Mouse (Mus musculus): ENCODE data around the gene Slc7a8.

The Slc7a8 gene

GRCm38 (mm10) chr14:54806124-54806523 is 24.4 kb upstream of the Slc7a8 start:
- no peaks in the 10 kb centered on the region for H3K9me3 ChIP-seq (ENCODE audit: low read length)
- no peaks in the 10 kb centered on the region for H3K36me3 ChIP-seq (ENCODE audit: insufficient read depth, low read length)
- H3K27me3 ChIP-seq (ENCODE audit: insufficient read depth, low read length) = peaks cover 18% of the 10 kb centered on the region
- TF ChIP-seq POU5F1 (IDR thresholded peaks at IDR 0.05; ENCODE audit: borderline replicate concordance, low read length) (no peak), CTCF (conservative IDR thresholded peaks at IDR 0.05; ENCODE audit: low read length) (no peak), NANOG (IDR thresholded peaks at IDR 0.05; ENCODE audit: borderline replicate concordance, low read length) (no peak)
- H3K4me1 ChIP-seq (replicated peaks; ENCODE audit: low read depth, low read length) = no peaks in the 10 kb centered on the region
- no peak overlapping the region for H3K4me3 ChIP-seq (replicated peaks; ENCODE audit: low read length)

GRCm38 (mm10) chr14:54802428-54802827 is 20.7 kb upstream of the Slc7a8 start:
- H3K9me3 ChIP-seq (ENCODE audit: low read length) = no peaks in the 10 kb centered on the region
- no peaks in the 10 kb centered on the region for H3K36me3 ChIP-seq (ENCODE audit: insufficient read depth, low read length)
- H3K4me1 ChIP-seq (replicated peaks; ENCODE audit: low read depth, low read length) = no peaks in the 10 kb centered on the region
- peaks cover 9% of the 10 kb centered on the region; the same call in 1 of the 2 replicates for H3K27me3 ChIP-seq (ENCODE audit: insufficient read depth, low read length)
- TF ChIP-seq CTCF (conservative IDR thresholded peaks at IDR 0.05; ENCODE audit: low read length) (no peak), POU5F1 (IDR thresholded peaks at IDR 0.05; ENCODE audit: borderline replicate concordance, low read length) (no peak), NANOG (IDR thresholded peaks at IDR 0.05; ENCODE audit: borderline replicate concordance, low read length) (no peak)
- H3K4me3 ChIP-seq (replicated peaks; ENCODE audit: low read length) = no peak overlapping the region

GRCm38 (mm10) chr14:54799686-54800085 is 17.9 kb upstream of the Slc7a8 start:
- peaks cover 11% of the 10 kb centered on the region for H3K4me1 ChIP-seq (replicated peaks; ENCODE audit: low read depth, low read length)
- no peaks in the 10 kb centered on the region for H3K9me3 ChIP-seq (ENCODE audit: low read length)
- no peaks in the 10 kb centered on the region for H3K36me3 ChIP-seq (ENCODE audit: insufficient read depth, low read length)
- TF ChIP-seq CTCF (conservative IDR thresholded peaks at IDR 0.05; ENCODE audit: low read length) (0 out of 2 replicates have a peak, but pooled peaks have one; percentile 10), POU5F1 (IDR thresholded peaks at IDR 0.05; ENCODE audit: borderline replicate concordance, low read length) (no peak), NANOG (IDR thresholded peaks at IDR 0.05; ENCODE audit: borderline replicate concordance, low read length) (no peak)
- H3K27me3 ChIP-seq (ENCODE audit: insufficient read depth, low read length) = peaks cover 6% of the 10 kb centered on the region; the same call in 1 of the 2 replicates
- no peak overlapping the region for H3K4me3 ChIP-seq (replicated peaks; ENCODE audit: low read length)

DNA sequence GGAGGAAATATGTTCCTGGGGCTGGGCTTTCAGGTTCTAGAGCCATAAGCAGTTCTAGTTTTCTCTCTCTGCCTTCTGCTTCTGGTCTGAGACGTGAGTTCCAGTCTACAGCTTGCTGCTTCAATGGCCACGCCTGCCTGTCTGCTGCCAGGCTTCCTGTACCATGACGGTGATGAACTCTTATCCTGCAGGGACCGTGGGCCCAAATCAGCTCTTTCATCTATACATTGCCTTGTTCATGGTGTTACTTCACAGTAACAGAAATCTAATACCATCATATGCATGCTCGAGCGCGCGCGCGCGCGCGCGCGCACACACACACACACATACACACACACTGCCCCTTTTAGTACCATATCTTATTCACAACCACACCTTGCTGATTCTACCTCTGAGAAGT is 15.0 kb upstream of the Slc7a8 start:
- peaks cover 5% of the 10 kb centered on the region; the same call in 1 of the 2 replicates for H3K27me3 ChIP-seq (ENCODE audit: insufficient read depth, low read length)

GRCm38 (mm10) chr14:54795901-54796300 is 14.2 kb upstream of the Slc7a8 start:
- no peak overlapping the region for H3K4me3 ChIP-seq (replicated peaks; ENCODE audit: low read length)

More for the DNA sequence above, 15.0 kb upstream of the Slc7a8 start:
- Histone ChIP-seq H3K4me1 (replicated peaks; ENCODE audit: low read depth, low read length) (peaks cover 14% of the 10 kb centered on the region), H3K9me3 (ENCODE audit: low read length) (no peaks in the 10 kb centered on the region), H3K36me3 (ENCODE audit: insufficient read depth, low read length) (no peaks in the 10 kb centered on the region), H3K4me3 (replicated peaks; ENCODE audit: low read length) (no peak overlapping the region)
- no peak for TF ChIP-seq POU5F1 (IDR thresholded peaks at IDR 0.05; ENCODE audit: borderline replicate concordance, low read length)
- TF ChIP-seq CTCF (conservative IDR thresholded peaks at IDR 0.05; ENCODE audit: low read length) = no peak
- no peak for TF ChIP-seq NANOG (IDR thresholded peaks at IDR 0.05; ENCODE audit: borderline replicate concordance, low read length)

GRCm38 (mm10) chr14:54793894-54794830 is 12.4 kb upstream of the Slc7a8 start:
- H3K9me3 ChIP-seq (ENCODE audit: low read length) = no peaks in the 10 kb centered on the region
- H3K4me3 ChIP-seq (replicated peaks; ENCODE audit: low read length) = no peak overlapping the region
- H3K36me3 ChIP-seq (ENCODE audit: insufficient read depth, low read length) = no peaks in the 10 kb centered on the region
- TF ChIP-seq CTCF (conservative IDR thresholded peaks at IDR 0.05; ENCODE audit: low read length) (no peak), NANOG (IDR thresholded peaks at IDR 0.05; ENCODE audit: borderline replicate concordance, low read length) (no peak), POU5F1 (IDR thresholded peaks at IDR 0.05; ENCODE audit: borderline replicate concordance, low read length) (no peak)
- H3K4me1 ChIP-seq (replicated peaks; ENCODE audit: low read depth, low read length) = peaks cover 14% of the 10 kb centered on the region
- H3K27me3 ChIP-seq (ENCODE audit: insufficient read depth, low read length) = peaks cover 5% of the 10 kb centered on the region; the same call in 1 of the 2 replicates

More at GRCm38 (mm10) chr14:54795901-54796300, 14.2 kb upstream of the Slc7a8 start:
- Histone ChIP-seq H3K36me3 (ENCODE audit: insufficient read depth, low read length) (no peaks in the 10 kb centered on the region), H3K27me3 (ENCODE audit: insufficient read depth, low read length) (0 out of 2 replicates have a peak, but pooled peaks cover 2% of the 10 kb centered on the region), H3K4me1 (replicated peaks; ENCODE audit: low read depth, low read length) (peaks cover 14% of the 10 kb centered on the region), H3K9me3 (ENCODE audit: low read length) (no peaks in the 10 kb centered on the region)
- TF ChIP-seq NANOG (IDR thresholded peaks at IDR 0.05; ENCODE audit: borderline replicate concordance, low read length) (no peak; the same call in 1 of the 2 replicates), POU5F1 (IDR thresholded peaks at IDR 0.05; ENCODE audit: borderline replicate concordance, low read length) (no peak), CTCF (conservative IDR thresholded peaks at IDR 0.05; ENCODE audit: low read length) (no peak)

DNA sequence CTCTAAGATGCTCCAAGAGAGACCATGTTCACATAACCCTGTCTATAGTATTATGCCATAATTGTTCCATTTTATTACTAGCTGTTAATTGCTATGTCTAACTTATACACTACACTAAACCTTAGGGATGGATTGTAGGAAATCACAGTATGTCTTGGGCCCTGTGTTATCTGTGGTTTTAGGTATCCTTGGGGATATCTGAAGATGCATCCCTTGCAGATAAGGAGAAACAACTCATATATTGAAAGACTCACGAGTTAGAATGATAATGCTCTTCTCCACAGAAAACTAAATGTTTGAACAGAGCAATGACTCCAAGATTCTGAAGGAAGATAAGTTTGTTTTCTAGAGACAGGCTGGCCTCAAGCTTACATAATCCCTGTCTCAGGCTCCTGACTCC is 11.6 kb upstream of the Slc7a8 start:
- H3K4me1 ChIP-seq (replicated peaks; ENCODE audit: low read depth, low read length) = peaks cover 14% of the 10 kb centered on the region
- TF ChIP-seq CTCF (conservative IDR thresholded peaks at IDR 0.05; ENCODE audit: low read length) = no peak
- TF ChIP-seq NANOG (IDR thresholded peaks at IDR 0.05; ENCODE audit: borderline replicate concordance, low read length) = no peak
- no peak for TF ChIP-seq POU5F1 (IDR thresholded peaks at IDR 0.05; ENCODE audit: borderline replicate concordance, low read length)
- no peaks in the 10 kb centered on the region for H3K9me3 ChIP-seq (ENCODE audit: low read length)

DNA sequence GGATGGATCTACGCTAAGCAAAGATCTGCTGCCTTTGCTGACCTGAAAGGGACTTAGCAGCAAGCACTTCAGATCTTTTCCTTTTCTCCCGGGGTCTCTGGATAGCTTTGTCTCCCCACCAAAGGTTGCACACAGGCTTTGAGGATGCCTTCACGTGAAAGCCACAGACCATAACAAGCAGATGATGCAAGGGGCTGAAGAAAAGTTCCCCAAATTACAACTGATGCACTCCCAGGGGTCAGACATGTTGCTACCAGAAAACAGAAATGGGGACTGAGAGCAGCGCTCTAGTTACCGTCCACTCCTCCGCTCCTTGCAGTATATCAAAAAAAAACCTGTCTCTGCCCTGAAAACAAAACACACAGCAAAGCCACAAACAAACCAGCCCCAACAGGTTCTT is 10.4 kb upstream of the Slc7a8 start:
- Histone ChIP-seq H3K4me1 (replicated peaks; ENCODE audit: low read depth, low read length) (peaks cover 14% of the 10 kb centered on the region), H3K4me3 (replicated peaks; ENCODE audit: low read length) (no peak overlapping the region), H3K27me3 (ENCODE audit: insufficient read depth, low read length) (peaks cover 12% of the 10 kb centered on the region), H3K9me3 (ENCODE audit: low read length) (0 out of 2 replicates have a peak, but pooled peaks cover 4% of the 10 kb centered on the region), H3K36me3 (ENCODE audit: insufficient read depth, low read length) (no peaks in the 10 kb centered on the region)
- TF ChIP-seq CTCF (conservative IDR thresholded peaks at IDR 0.05; ENCODE audit: low read length) (no peak), POU5F1 (IDR thresholded peaks at IDR 0.05; ENCODE audit: borderline replicate concordance, low read length) (no peak), NANOG (IDR thresholded peaks at IDR 0.05; ENCODE audit: borderline replicate concordance, low read length) (no peak)

More for the DNA sequence above, 11.6 kb upstream of the Slc7a8 start:
- no peak overlapping the region for H3K4me3 ChIP-seq (replicated peaks; ENCODE audit: low read length)
- peaks cover 10% of the 10 kb centered on the region for H3K27me3 ChIP-seq (ENCODE audit: insufficient read depth, low read length)
- no peaks in the 10 kb centered on the region for H3K36me3 ChIP-seq (ENCODE audit: insufficient read depth, low read length)

Data from E14TG2a.4 (cell line).